Mouse (Mus musculus) kidney, adult 2 months (tissue): ENCODE results near the gene Birc6. TPM values are rescaled to one million over a fixed set of nuclear protein-coding genes. Genes with fewer than 3 reads are reported as not detected.

Experiments used
- DNase-seq: peaks from one replicate; pipeline ENCODE4 v3.0.0; 2021
- H3K27ac ChIP-seq: fragments of 200-500 bp; 2 replicates; pipeline ENCODE4 v1.5.1; 2012; ENCODE audit warnings: low read depth, low read length, control low read depth, inconsistent platforms; ENCODE audit not compliant: insufficient read depth
- H3K27me3 ChIP-seq: fragments of 200-500 bp; replicated peaks from 2 replicates; pipeline ENCODE4 v1.6.1; 2012; ENCODE audit warnings: mild to moderate bottlenecking, moderate library complexity, low read length, inconsistent platforms; ENCODE audit not compliant: control insufficient read depth, insufficient read depth
- H3K36me3 ChIP-seq: fragments of 200-500 bp; 2 replicates; pipeline ENCODE4 v1.6.1; 2012; ENCODE audit warnings: mild to moderate bottlenecking, moderate library complexity, low read length, inconsistent platforms; ENCODE audit not compliant: control insufficient read depth, insufficient read depth
- H3K4me1 ChIP-seq: fragments of 200-500 bp; 2 replicates; pipeline ENCODE4 v1.6.1; 2011; ENCODE audit warnings: low read length; ENCODE audit not compliant: control insufficient read depth, insufficient read depth
- H3K4me3 ChIP-seq: fragments of 200-500 bp; 2 replicates; pipeline ENCODE4 v1.5.1; 2011; ENCODE audit warnings: mild to moderate bottlenecking, low read depth, low read length, control low read depth; ENCODE audit not compliant: insufficient read depth
- CTCF ChIP-seq: fragments of 200-500 bp; conservative IDR thresholded peaks from 2 replicates; pipeline ENCODE4 v1.5.1; 2011; ENCODE audit warnings: low read depth, mild to moderate bottlenecking, control low read depth, low read length, moderate library complexity, mixed read lengths; ENCODE audit not compliant: insufficient read depth, insufficient read length
- POLR2A ChIP-seq: fragments of 200-500 bp; IDR thresholded peaks from one replicate; pipeline ENCODE4 v1.6.1; 2011; ENCODE audit warnings: low read depth, low read length, control low read depth
- WGBS: fragments of 180-500 bp; shearing (Covaris S2); methylation state at CpG from one replicate; pipeline ENCODE4 v1.1.7; 2018; 5-methylcytosine and 5-hydroxymethylcytosine counted together
- polyA plus RNA-seq: library from polyadenylated mRNA; depleted of rRNA; stranded (reverse); fragments of >200 nt; gene quantifications from 2 replicates; pipeline ENCODE4 v1.2.3, GENCODE M21; 2012

The Birc6 gene
- polyA plus RNA-seq, 1 experiment = 87.5 TPM

DNA sequence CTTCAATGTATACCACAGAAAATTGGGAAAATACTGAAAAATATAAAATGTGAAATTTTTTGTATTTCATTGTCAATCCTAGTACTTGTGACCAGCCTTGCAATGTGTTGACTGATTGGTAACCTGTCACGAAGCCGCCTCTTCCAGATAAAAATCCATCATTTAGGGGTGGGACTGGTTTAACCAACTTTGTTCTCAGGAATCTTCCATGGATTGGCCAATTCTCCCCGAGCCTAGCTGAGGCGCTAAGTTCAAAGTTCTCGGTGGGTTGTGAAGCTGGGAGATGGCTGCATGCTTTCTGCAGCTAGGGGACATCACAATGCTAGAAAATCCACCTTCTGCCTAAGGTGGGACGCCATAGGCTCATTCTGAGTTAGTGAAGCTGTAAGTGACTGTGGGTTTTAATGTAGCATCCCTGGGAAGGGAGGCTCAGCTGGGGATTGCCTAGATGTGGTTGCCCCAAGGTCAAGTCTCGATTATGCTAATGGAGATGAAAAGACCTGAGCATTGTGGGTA lies 179.6 kb downstream of the Birc6 start:
- Histone ChIP-seq H3K4me3 (no peak overlapping the region), H3K36me3 (no peaks in the 10 kb centered on the region; the same call in 1 of the 2 replicates), H3K27ac (no peak overlapping the region), H3K4me1 (no peaks in the 10 kb centered on the region), H3K27me3 (no peaks in the 10 kb centered on the region)
- WGBS = 89% methylated on average over 7 of the region's 7 CpGs
- no peak for TF ChIP-seq CTCF
- no peak for TF ChIP-seq POLR2A
- no peak for DNase-seq

DNA sequence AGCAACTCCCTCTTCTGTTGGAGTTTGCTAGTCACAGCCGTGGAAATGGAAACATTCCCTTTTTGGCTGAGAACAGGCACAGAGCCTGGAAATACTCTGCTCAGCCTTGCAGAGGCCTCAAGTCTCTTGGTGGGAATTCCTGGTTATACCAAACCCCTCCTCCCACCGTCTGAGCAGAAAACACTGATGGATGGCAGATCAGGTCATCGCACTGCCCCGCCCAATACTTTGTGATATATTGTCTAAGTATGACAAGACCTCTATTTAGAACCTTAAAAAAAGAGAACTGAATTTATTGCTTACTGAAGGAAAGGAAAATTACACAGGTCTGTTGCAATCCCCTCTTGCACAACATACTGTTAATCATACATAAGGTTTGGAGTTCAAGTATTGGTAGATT lies 182.6 kb downstream of the Birc6 start:
- no peak for DNase-seq
- Histone ChIP-seq H3K4me1 (no peaks in the 10 kb centered on the region), H3K27me3 (no peaks in the 10 kb centered on the region), H3K4me3 (no peak overlapping the region), H3K27ac (no peak overlapping the region), H3K36me3 (no peaks in the 10 kb centered on the region)
- TF ChIP-seq POLR2A (no peak), CTCF (no peak)
- 71% methylated on average over 4 of the region's 4 CpGs for WGBS

GRCm38 (mm10) chr17:74711627-74712026 lies 183.5 kb downstream of the Birc6 start:
- Histone ChIP-seq H3K27me3 (no peaks in the 10 kb centered on the region), H3K4me1 (peaks cover 3% of the 10 kb centered on the region; the same call in 1 of the 2 replicates), H3K36me3 (no peaks in the 10 kb centered on the region), H3K27ac (no peak overlapping the region), H3K4me3 (no peak overlapping the region)
- no peak for TF ChIP-seq POLR2A
- no peak for TF ChIP-seq CTCF
- 91% methylated on average over 8 of the region's 8 CpGs for WGBS
- no peak for DNase-seq

DNA sequence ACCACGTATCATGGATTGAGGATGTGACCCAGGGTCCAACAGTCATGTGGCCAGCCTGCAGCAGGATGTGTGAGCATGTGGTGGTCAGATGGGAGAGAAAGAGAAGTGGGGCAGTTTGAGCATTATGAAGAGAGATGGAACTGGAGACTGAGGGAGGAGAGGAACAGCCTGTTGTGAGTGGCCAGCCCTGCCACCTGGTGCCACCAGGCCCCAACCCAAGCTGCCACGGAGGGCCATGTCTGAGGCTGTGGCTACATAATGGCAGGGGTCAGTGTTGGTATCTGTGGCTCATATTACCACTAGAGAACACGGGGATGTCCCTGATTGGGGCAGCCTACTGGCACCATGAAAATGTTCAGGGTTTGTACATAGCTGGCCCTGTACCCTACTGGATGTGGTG lies 187.0 kb downstream of the Birc6 start:
- H3K36me3 ChIP-seq = no peaks in the 10 kb centered on the region
- peaks cover 3% of the 10 kb centered on the region; the same call in 1 of the 2 replicates for H3K4me1 ChIP-seq
- DNase-seq = no peak
- no peaks in the 10 kb centered on the region for H3K27me3 ChIP-seq
- WGBS = 54% methylated on average over 3 of the region's 3 CpGs
- TF ChIP-seq POLR2A (no peak), CTCF (no peak)
- H3K27ac ChIP-seq = no peak overlapping the region
- H3K4me3 ChIP-seq = no peak overlapping the region

GRCm38 (mm10) chr17:74715724-74716123 lies 187.6 kb downstream of the Birc6 start:
- WGBS = 46% methylated on average over 1 of the region's 1 CpGs
- Histone ChIP-seq H3K27ac (no peak overlapping the region), H3K36me3 (no peaks in the 10 kb centered on the region), H3K4me1 (peaks cover 3% of the 10 kb centered on the region; the same call in 1 of the 2 replicates), H3K4me3 (no peak overlapping the region), H3K27me3 (no peaks in the 10 kb centered on the region)
- TF ChIP-seq CTCF (no peak), POLR2A (no peak)
- DNase-seq = no peak

- no peak for TF ChIP-seq CTCF
- TF ChIP-seq POLR2A = no peak
- H3K4me3 ChIP-seq = no peak overlapping the region
- peak; percentile 10 for DNase-seq
- peaks cover 3% of the 10 kb centered on the region; the same call in 1 of the 2 replicates for H3K4me1 ChIP-seq
- no peaks in the 10 kb centered on the region for H3K36me3 ChIP-seq
- H3K27me3 ChIP-seq = no peaks in the 10 kb centered on the region
- 35% methylated on average over 3 of the region's 3 CpGs for WGBS
- no peak overlapping the region for H3K27ac ChIP-seq
Measured at GRCm38 (mm10) chr17:74716643-74717042, 188.5 kb downstream of the Birc6 start.

- peak overlapping the region; percentile 74 for H3K27ac ChIP-seq
- no peak for DNase-seq
- H3K4me3 ChIP-seq = peak overlapping the region; percentile 65
- no peaks in the 10 kb centered on the region for H3K27me3 ChIP-seq
- no peaks in the 10 kb centered on the region; the same call in 1 of the 2 replicates for H3K36me3 ChIP-seq
- peaks cover 3% of the 10 kb centered on the region; the same call in 1 of the 2 replicates for H3K4me1 ChIP-seq
- TF ChIP-seq POLR2A (no peak), CTCF (no peak)
- 6% methylated on average over 14 of the region's 14 CpGs for WGBS
Measured at GRCm38 (mm10) chr17:74717091-74717617, 189.1 kb downstream of the Birc6 start.
